Mouse (Mus musculus) left cerebral cortex, postnatal 4 days (tissue): ENCODE measurements around the gene Fbxo31. TPM values are rescaled to one million over a fixed set of nuclear protein-coding genes. Genes with fewer than 3 reads are reported as not detected.

ENCODE experiments used
- total RNA-seq, 2 experiments: library from RNA; stranded (reverse); gene quantifications; 2 replicates each; pipeline ENCODE4 v1.2.3; 2021

Gene Fbxo31
- total RNA-seq, 2 experiments from 2014 or later: 64.1 to 67.3 TPM

Other genes starting within 250 kb of the Fbxo31 start
- not detected for gene 1700018B08Rik, start 34.5 kb downstream of the Fbxo31 start, total RNA-seq
- 100 to 1,000 TPM; 145 to 167 TPM for gene Map1lc3b, start 11.6 kb upstream of the Fbxo31 start, total RNA-seq
- 100 to 1,000 TPM; 138 to 140 TPM for gene Zcchc14, start 74.1 kb upstream of the Fbxo31 start, total RNA-seq
- gene Jph3, start 150.8 kb upstream of the Fbxo31 start, total RNA-seq: 100 to 1,000 TPM; 116 to 119 TPM